In the genomic region with DNA sequence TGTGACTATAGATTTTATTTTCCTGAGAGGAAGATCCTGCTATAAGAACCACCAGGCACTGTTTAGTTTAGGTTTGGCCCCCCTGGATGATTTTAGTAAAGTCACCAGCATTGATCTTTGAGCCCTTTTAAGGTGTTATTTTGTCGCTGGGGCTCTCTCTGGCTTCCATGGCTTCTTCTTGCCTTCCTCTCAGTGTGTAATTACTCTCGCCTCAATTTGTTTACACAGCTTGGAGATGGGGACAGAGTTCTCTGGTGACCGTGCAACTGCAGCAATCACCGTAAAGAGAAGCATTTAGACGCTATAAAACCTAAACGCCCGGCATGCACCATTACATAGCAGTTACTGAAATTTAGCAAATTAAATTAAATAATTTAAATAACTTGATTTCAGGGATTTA, we compare ENCODE assay signal across 9 mouse cellular contexts.
A peak's percentile ranks its signal among the peaks of the same experiment; 100 is the strongest.
DNase-seq lines count a peak whose midpoint lies in the region; ATAC-seq lines count a peak whose summit lies in the region.
"Had no signal": no experiment of that assay in that cellular context is flagged by ENCODE, and none has a peak within 500 bp of the region (broad histone marks: within the 10 kb centered on the region; RNA-seq: fewer than 3 reads in every experiment).

No protein-coding gene starts in this region.

- ATAC-seq in cerebellum, adult (ENCODE audit: insufficient number of reproducible peaks, low FRiP score, low TSS enrichment), result no peak
- no peak for ATAC-seq in lung, embryonic 15.5 days (ENCODE audit: borderline replicate concordance, extremely low read depth, low FRiP score, low TSS enrichment)
- ATAC-seq in liver, embryonic 12.5 days, result no peak
- peak; percentile 46 for ATAC-seq in stomach, embryonic 16.5 days (ENCODE audit: insufficient read depth, low FRiP score)

- peak; percentile 40 for DNase-seq in cerebellum, adult 8-10 months
- DNase-seq in lung, postnatal 25 days (ENCODE audit: low spot score), result no peak
- no peak for DNase-seq in adrenal gland, postnatal 14 days
- no peak for DNase-seq in layer of hippocampus, adult 11-12 months (ENCODE audit: low spot score)

- peak overlapping the region; percentile 74 for H3K4me2 ChIP-seq in lung, embryonic 15.5 days
- peak overlapping the region; percentile 73 for H3K4me2 ChIP-seq in liver, embryonic 12.5 days
- H3K4me2 ChIP-seq in stomach, embryonic 16.5 days (ENCODE audit: low read depth, low read length), result peak overlapping the region; percentile 92

- WGBS in lung, embryonic 15.5 days, result 14% methylated on average over 7 of the region's 7 CpGs
- WGBS in liver, embryonic 12.5 days (ENCODE audit: insufficient replicate concordance), result 35% methylated on average over 7 of the region's 7 CpGs
- 9% methylated on average over 7 of the region's 7 CpGs for WGBS in stomach, embryonic 16.5 days

- H3K36me3 ChIP-seq in lung, embryonic 15.5 days, result no peaks in the 10 kb centered on the region
- H3K36me3 ChIP-seq in liver, embryonic 12.5 days, result no peaks in the 10 kb centered on the region
- no peaks in the 10 kb centered on the region for H3K36me3 ChIP-seq in stomach, embryonic 16.5 days (ENCODE audit: control insufficient read depth, insufficient read depth, low read length)

- peaks cover 4% of the 10 kb centered on the region; the same call in 1 of the 2 replicates for H3K27me3 ChIP-seq in lung, embryonic 15.5 days
- no peaks in the 10 kb centered on the region for H3K27me3 ChIP-seq in liver, embryonic 12.5 days (replicated peaks)
- no peaks in the 10 kb centered on the region for H3K27me3 ChIP-seq in stomach, embryonic 16.5 days (ENCODE audit: control insufficient read depth, insufficient read depth, low read length)

- no peak overlapping the region for H3K9ac ChIP-seq in lung, embryonic 15.5 days
- H3K9ac ChIP-seq in liver, embryonic 12.5 days, result no peak overlapping the region
- H3K9ac ChIP-seq in stomach, embryonic 16.5 days (ENCODE audit: low read length), result no peak overlapping the region

- no peaks in the 10 kb centered on the region for H3K9me3 ChIP-seq in lung, embryonic 15.5 days
- H3K9me3 ChIP-seq in liver, embryonic 12.5 days (replicated peaks), result no peaks in the 10 kb centered on the region
- no peaks in the 10 kb centered on the region for H3K9me3 ChIP-seq in stomach, embryonic 16.5 days (replicated peaks; ENCODE audit: control insufficient read depth, low read length)

- H3K4me3 ChIP-seq in lung, embryonic 15.5 days, result no peak overlapping the region; the same call in 1 of the 2 replicates
- no peak overlapping the region for H3K4me3 ChIP-seq in liver, embryonic 12.5 days
- H3K4me3 ChIP-seq in stomach, embryonic 16.5 days (replicated peaks; ENCODE audit: low read length), result peak overlapping the region; percentile 47

- peaks cover 29% of the 10 kb centered on the region for H3K4me1 ChIP-seq in lung, embryonic 15.5 days
- H3K4me1 ChIP-seq in liver, embryonic 12.5 days, result peaks cover 14% of the 10 kb centered on the region
- H3K4me1 ChIP-seq in stomach, embryonic 16.5 days (ENCODE audit: control insufficient read depth, insufficient read depth, low read length), result peaks cover 7% of the 10 kb centered on the region; the same call in 1 of the 2 replicates

- no peak overlapping the region for H3K27ac ChIP-seq in lung, embryonic 15.5 days
- no peak overlapping the region for H3K27ac ChIP-seq in liver, embryonic 12.5 days
- no peak overlapping the region for H3K27ac ChIP-seq in stomach, embryonic 16.5 days (ENCODE audit: low read length)
- H3K27ac ChIP-seq: macrophage had no signal
